Mouse (Mus musculus) adrenal gland, postnatal 14 days (tissue): ENCODE data around the gene Tmem120b. TPM values are rescaled to one million over a fixed set of nuclear protein-coding genes. Genes with fewer than 3 reads are reported as not detected.

ENCODE experiments used
- DNase-seq: peaks from one replicate; pipeline ENCODE4 v3.0.0; 2021; ENCODE audit warnings: mixed read lengths
- long read RNA-seq, 2 experiments: library from polyadenylated mRNA; stranded (forward); transcript quantifications; one replicate each; pipeline ENCODE4 v2.0.0; 2021
- total RNA-seq: library from RNA; stranded (reverse); gene quantifications from 2 replicates; pipeline ENCODE4 v1.2.3, GENCODE M21; 2021

Gene Tmem120b
- total RNA-seq: 17.7 and 19.2 TPM in 2 replicates
- long read RNA-seq, experiment 1, transcript Tmem120b-201 (12 exons, 2,164 nt): major isoform, 22 of 30 reads
- long read RNA-seq, experiment 1, partial matches to known transcripts: 2 of 30 reads
- long read RNA-seq, experiment 1, other reads (novel, unspliced or antisense): 6 of 30 reads
- long read RNA-seq, experiment 2, transcript Tmem120b-201 (12 exons, 2,164 nt): major isoform, 35 of 48 reads
- long read RNA-seq, experiment 2, partial matches to known transcripts: 7 of 48 reads
- long read RNA-seq, experiment 2, other reads (novel, unspliced or antisense): 6 of 48 reads

GRCm38 (mm10) chr5:123068115-123068514 is at the start of gene Tmem120b:
TSS of gene Tmem120b (plus strand) at chr5:123068415.
- no peak for DNase-seq

GRCm38 (mm10) chr5:123019336-123020016 is 48.7 kb upstream of the Tmem120b start:
- no peak for DNase-seq

GRCm38 (mm10) chr5:123020426-123020825 is 47.8 kb upstream of the Tmem120b start:
- no peak for DNase-seq

GRCm38 (mm10) chr5:123021438-123021837 is 46.8 kb upstream of the Tmem120b start:
- no peak for DNase-seq

- no peak for DNase-seq
These were observed 45.2 kb upstream of the Tmem120b start for GRCm38 (mm10) chr5:123023049-123023448.

- no peak for DNase-seq
These were observed 43.9 kb upstream of the Tmem120b start for GRCm38 (mm10) chr5:123024312-123024711.

GRCm38 (mm10) chr5:123024965-123025573 is 43.1 kb upstream of the Tmem120b start:
- no peak for DNase-seq

- no peak for DNase-seq
These were observed 41.8 kb upstream of the Tmem120b start for GRCm38 (mm10) chr5:123026414-123026813.

GRCm38 (mm10) chr5:123027436-123027835 is 40.8 kb upstream of the Tmem120b start:
- no peak for DNase-seq

- DNase-seq: no peak
These were observed 38.5 kb upstream of the Tmem120b start for GRCm38 (mm10) chr5:123029729-123030128.

- no peak for DNase-seq
These were observed 36.9 kb upstream of the Tmem120b start for GRCm38 (mm10) chr5:123031312-123031711.

GRCm38 (mm10) chr5:123033646-123034160 is 34.5 kb upstream of the Tmem120b start:
- no peak for DNase-seq

- DNase-seq: no peak
These were observed 33.1 kb upstream of the Tmem120b start for GRCm38 (mm10) chr5:123035089-123035488.

- DNase-seq: no peak
These were observed 32.7 kb upstream of the Tmem120b start for GRCm38 (mm10) chr5:123035564-123035963.

GRCm38 (mm10) chr5:123038115-123038514 is 30.1 kb upstream of the Tmem120b start:
- no peak for DNase-seq

- DNase-seq: peak; percentile 92
These were observed 29.0 kb upstream of the Tmem120b start for GRCm38 (mm10) chr5:123039120-123039752.

- DNase-seq: no peak
These were observed 27.4 kb upstream of the Tmem120b start for GRCm38 (mm10) chr5:123040796-123041195.

- peak; percentile 57 for DNase-seq
These were observed 24.4 kb upstream of the Tmem120b start for GRCm38 (mm10) chr5:123043856-123044255.

GRCm38 (mm10) chr5:123045561-123046295 is 22.5 kb upstream of the Tmem120b start:
- peak; percentile 82 for DNase-seq

GRCm38 (mm10) chr5:123046916-123047315 is 21.3 kb upstream of the Tmem120b start, which contains the start of gene Morn3:
TSS of gene Morn3 (minus strand) at chr5:123047016.
- DNase-seq: no peak

GRCm38 (mm10) chr5:123049271-123049670 is 18.9 kb upstream of the Tmem120b start:
- DNase-seq: peak; percentile 66

- no peak for DNase-seq
These were observed 17.3 kb upstream of the Tmem120b start for GRCm38 (mm10) chr5:123050918-123051317.
